11 mouse cellular contexts compared by ENCODE assay signal in genomic region chr3:128222344-128222743, GRCm38 (mm10).
DNase-seq lines count a peak whose midpoint lies in the region; ATAC-seq lines count a peak whose summit lies in the region.
"Had no signal": no experiment of that assay in that cellular context is flagged by ENCODE, and none has a peak within 500 bp of the region (broad histone marks: within the 10 kb centered on the region; RNA-seq: fewer than 3 reads in every experiment).

No protein-coding gene starts in this region.

- no peaks in the 10 kb centered on the region for H3K9me3 ChIP-seq in hindbrain, embryonic 13.5 days
- H3K9me3 ChIP-seq in midbrain, embryonic 14.5 days (ENCODE audit: control insufficient read depth, low read length), result no peaks in the 10 kb centered on the region
- H3K9me3 ChIP-seq: neural tube, embryonic 13.5 days had no signal

- H3K4me1 ChIP-seq in hindbrain, embryonic 13.5 days (replicated peaks), result 0 out of 2 replicates have a peak, but pooled peaks cover 6% of the 10 kb centered on the region
- 0 out of 2 replicates have a peak, but pooled peaks cover 6% of the 10 kb centered on the region for H3K4me1 ChIP-seq in midbrain, embryonic 14.5 days (ENCODE audit: control insufficient read depth, insufficient read depth, low read length)

- H3K4me3 ChIP-seq in hindbrain, embryonic 13.5 days, result no peak overlapping the region
- no peak overlapping the region for H3K4me3 ChIP-seq in midbrain, embryonic 14.5 days (replicated peaks; ENCODE audit: low read depth, low read length)
- H3K4me3 ChIP-seq: neural tube, embryonic 13.5 days had no signal

- peak overlapping the region; percentile 34 for H3K4me2 ChIP-seq in hindbrain, embryonic 13.5 days
- peak overlapping the region; percentile 14; the same call in 1 of the 2 replicates for H3K4me2 ChIP-seq in midbrain, embryonic 14.5 days (ENCODE audit: low read length)
- H3K4me2 ChIP-seq: neural tube, embryonic 13.5 days had no signal

- H3K27me3 ChIP-seq in hindbrain, embryonic 13.5 days, result 0 out of 2 replicates have a peak, but pooled peaks cover 2% of the 10 kb centered on the region
- no peaks in the 10 kb centered on the region for H3K27me3 ChIP-seq in midbrain, embryonic 14.5 days (ENCODE audit: control insufficient read depth, insufficient read depth, low read length)
- H3K27me3 ChIP-seq: neural tube, embryonic 13.5 days had no signal

- H3K27ac ChIP-seq in hindbrain, embryonic 13.5 days, result no peak overlapping the region
- H3K27ac ChIP-seq in midbrain, embryonic 14.5 days (replicated peaks; ENCODE audit: low read depth, low read length), result no peak overlapping the region
- H3K27ac ChIP-seq: neural tube, embryonic 13.5 days; stomach, postnatal 0 days had no signal

- no peaks in the 10 kb centered on the region for H3K36me3 ChIP-seq in hindbrain, embryonic 13.5 days
- no peaks in the 10 kb centered on the region for H3K36me3 ChIP-seq in midbrain, embryonic 14.5 days (ENCODE audit: control insufficient read depth, insufficient read depth, low read length)
- H3K36me3 ChIP-seq: neural tube, embryonic 13.5 days had no signal

- peak; percentile 42 to 69 for DNase-seq in cerebellum, postnatal 10 days
- DNase-seq in cerebellum, adult 8-10 months, result no peak
- peak; percentile 83 for DNase-seq in Muller cell, postnatal 12 days (ENCODE audit: inconsistent ontology term)
- DNase-seq in midbrain, embryonic 14.5 days, result peak; percentile 35
- no peak for DNase-seq in gastrocnemius, adult 8-10 months (ENCODE audit: low spot score in 2 of 2)
- DNase-seq in adrenal gland, postnatal 4 days (ENCODE audit: low spot score in 2 of 2), result no peak
- DNase-seq in layer of hippocampus, postnatal 10 days (ENCODE audit: low spot score in 2 of 2), result no peak
- DNase-seq: lung, postnatal 10 days had no signal

- WGBS in hindbrain, embryonic 13.5 days, result 13% methylated on average over 12 of the region's 12 CpGs
- WGBS in midbrain, embryonic 14.5 days, result 6% methylated on average over 12 of the region's 12 CpGs

- H3K9ac ChIP-seq in hindbrain, embryonic 13.5 days, result no peak overlapping the region
- no peak overlapping the region for H3K9ac ChIP-seq in midbrain, embryonic 14.5 days (replicated peaks; ENCODE audit: low read length)
- H3K9ac ChIP-seq: neural tube, embryonic 13.5 days had no signal

- no peak for ATAC-seq in hindbrain, embryonic 13.5 days (ENCODE audit: low FRiP score)
- ATAC-seq in midbrain, embryonic 14.5 days (ENCODE audit: low FRiP score, low TSS enrichment), result no peak

Comparison
In these comparisons a context has a peak if more than half of its experiments do, and no peak if none do; other contexts are left out.
1. DNase-seq: peak in cerebellum, postnatal 10 days (2 of 2), Muller cell, postnatal 12 days (single experiment) and midbrain, embryonic 14.5 days (single experiment); none in cerebellum, adult 8-10 months (single experiment), gastrocnemius, adult 8-10 months (0 of 2), adrenal gland, postnatal 4 days (0 of 2) and layer of hippocampus, postnatal 10 days (0 of 2).